Mouse (Mus musculus) midbrain, embryonic 16.5 days (tissue): Measurements from ENCODE around the gene Camta2. TPM values are rescaled to one million over a fixed set of nuclear protein-coding genes. Genes with fewer than 3 reads are reported as not detected.

ENCODE experiments used
- ATAC-seq: fragments of 200-750 bp; cut with Nextera tagmentation; 2 replicates; pipeline ENCODE4 v1.8.0; 2017; ENCODE audit warnings: moderate TSS enrichment
- H3K27ac ChIP-seq: fragments of 300-500 bp; sonication (generic); 2 replicates; pipeline ENCODE4 v1.5.1; 2014; ENCODE audit warnings: mild to moderate bottlenecking, low read length, mixed read lengths
- H3K27me3 ChIP-seq: fragments of 300-500 bp; sonication (generic); 2 replicates; pipeline ENCODE4 v1.6.1; 2014; ENCODE audit warnings: low read depth, low read length, mixed read lengths; ENCODE audit not compliant: control insufficient read depth, insufficient read depth
- H3K36me3 ChIP-seq: fragments of 300-500 bp; sonication (generic); 2 replicates; pipeline ENCODE4 v1.6.1; 2014; ENCODE audit warnings: mild to moderate bottlenecking, low read length, moderate library complexity, mixed read lengths; ENCODE audit not compliant: control insufficient read depth, insufficient read depth
- H3K4me1 ChIP-seq: fragments of 300-500 bp; sonication (generic); 2 replicates; pipeline ENCODE4 v1.6.1; 2014; ENCODE audit warnings: mild to moderate bottlenecking, low read length, mixed read lengths; ENCODE audit not compliant: control insufficient read depth, insufficient read depth
- H3K4me2 ChIP-seq: fragments of 300-500 bp; sonication (generic); 2 replicates; pipeline ENCODE4 v1.6.1; 2014; ENCODE audit warnings: mild to moderate bottlenecking, low read length, mixed read lengths
- H3K4me3 ChIP-seq: fragments of 300-500 bp; sonication (generic); 2 replicates; pipeline ENCODE4 v1.5.1; 2014; ENCODE audit warnings: low read depth, mild to moderate bottlenecking, low read length, moderate library complexity, mixed read lengths
- H3K9ac ChIP-seq: fragments of 300-500 bp; sonication (generic); 2 replicates; pipeline ENCODE4 v1.6.1; 2014; ENCODE audit warnings: low read depth, low read length, mixed read lengths
- H3K9me3 ChIP-seq: fragments of 300-500 bp; sonication (generic); replicated peaks from 2 replicates; pipeline ENCODE4 v1.6.1; 2014; ENCODE audit warnings: mild to moderate bottlenecking, low read length, mixed read lengths; ENCODE audit not compliant: control insufficient read depth, poor library complexity, severe bottlenecking
- WGBS: fragments of 180-500 bp; shearing (Covaris S2); extraction: QIAGEN DNeasy Blood & Tissue Kit; methylation state at CpG from one replicate; pipeline ENCODE4 v1.1.7; 2014; 5-methylcytosine and 5-hydroxymethylcytosine counted together
- polyA plus RNA-seq: library from polyadenylated mRNA; unstranded; fragments of >200 nt; fragmentation: Nextera tagmentation; extraction: Ambion mirVana; gene quantifications from 2 replicates; pipeline ENCODE4 v1.2.1, GENCODE M21; 2015

Camta2 gene
- polyA plus RNA-seq, 1 experiment from 2014 or later: 22.4 TPM

- Histone ChIP-seq H3K36me3 (peaks cover 16% of the 10 kb centered on the region), H3K4me2 (peak overlapping the region; percentile 5; the same call in 1 of the 2 replicates), H3K9me3 (no peaks in the 10 kb centered on the region), H3K9ac (0 out of 2 replicates have a peak overlapping the region, but pooled peaks have one; percentile 22), H3K27me3 (no peaks in the 10 kb centered on the region), H3K4me3 (no peak overlapping the region), H3K27ac (peak overlapping the region; percentile 43), H3K4me1 (peaks cover 19% of the 10 kb centered on the region)
- 14% methylated on average over 11 of the region's 11 CpGs for WGBS
- ATAC-seq: peak; percentile 57
These were observed 5.9 kb downstream of the Camta2 start for GRCm38 (mm10) chr11:70681897-70682581.

DNA sequence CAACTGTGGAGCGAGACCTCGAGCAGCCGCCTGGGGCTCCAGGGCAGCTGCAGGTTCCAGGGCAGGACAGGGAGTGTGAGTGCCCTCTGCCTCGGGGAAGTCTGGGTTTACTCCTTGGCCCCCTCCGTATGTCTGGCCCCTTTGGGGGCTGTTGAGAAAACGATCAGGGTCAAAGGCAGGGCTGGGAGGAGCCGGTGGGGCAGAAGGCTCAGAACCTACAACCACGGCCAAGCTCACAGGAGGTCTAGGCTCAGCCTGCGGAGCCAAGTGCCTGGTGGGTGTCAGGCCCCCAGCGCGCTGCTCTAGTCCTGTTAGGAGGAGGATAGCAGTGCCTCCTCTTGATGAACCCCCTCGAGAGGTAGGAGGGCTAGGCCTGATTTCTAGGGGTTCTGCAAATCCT is 6.7 kb downstream of the Camta2 start:
- no peaks in the 10 kb centered on the region for H3K27me3 ChIP-seq
- H3K36me3 ChIP-seq: peaks cover 16% of the 10 kb centered on the region
- 66% methylated on average over 12 of the region's 12 CpGs for WGBS
- no peaks in the 10 kb centered on the region for H3K9me3 ChIP-seq
- no peak overlapping the region for H3K27ac ChIP-seq
- no peak overlapping the region for H3K9ac ChIP-seq
- no peak overlapping the region for H3K4me3 ChIP-seq
- ATAC-seq: peak; percentile 21; the same call in 1 of the 2 replicates
- H3K4me2 ChIP-seq: no peak overlapping the region
- H3K4me1 ChIP-seq: peaks cover 11% of the 10 kb centered on the region

DNA sequence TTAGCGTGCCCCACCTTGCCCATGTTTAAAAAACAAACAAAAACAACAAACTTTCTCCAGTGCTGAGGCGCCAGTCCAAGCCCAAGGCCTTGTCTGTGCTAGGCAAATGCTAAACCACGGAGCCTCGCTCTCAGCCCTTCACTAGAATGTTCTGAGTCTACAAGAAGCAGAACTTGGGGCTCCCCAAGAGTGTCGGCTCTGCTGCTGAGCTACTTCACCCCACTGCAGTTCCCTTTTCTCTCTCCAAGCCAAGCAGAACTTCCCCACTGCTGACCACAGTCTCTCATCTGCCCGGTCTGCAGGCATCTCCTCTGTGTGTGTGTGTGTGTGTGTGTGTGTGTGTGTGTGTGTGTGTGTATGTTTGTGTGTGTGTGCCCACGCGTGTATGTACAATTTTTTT is 8.0 kb downstream of the Camta2 start:
- Histone ChIP-seq H3K9me3 (no peaks in the 10 kb centered on the region), H3K27me3 (no peaks in the 10 kb centered on the region), H3K4me3 (no peak overlapping the region), H3K4me2 (no peak overlapping the region), H3K9ac (no peak overlapping the region), H3K4me1 (peaks cover 7% of the 10 kb centered on the region), H3K36me3 (peaks cover 20% of the 10 kb centered on the region), H3K27ac (no peak overlapping the region)
- no peak for ATAC-seq
- WGBS: 92% methylated on average over 8 of the region's 8 CpGs

DNA sequence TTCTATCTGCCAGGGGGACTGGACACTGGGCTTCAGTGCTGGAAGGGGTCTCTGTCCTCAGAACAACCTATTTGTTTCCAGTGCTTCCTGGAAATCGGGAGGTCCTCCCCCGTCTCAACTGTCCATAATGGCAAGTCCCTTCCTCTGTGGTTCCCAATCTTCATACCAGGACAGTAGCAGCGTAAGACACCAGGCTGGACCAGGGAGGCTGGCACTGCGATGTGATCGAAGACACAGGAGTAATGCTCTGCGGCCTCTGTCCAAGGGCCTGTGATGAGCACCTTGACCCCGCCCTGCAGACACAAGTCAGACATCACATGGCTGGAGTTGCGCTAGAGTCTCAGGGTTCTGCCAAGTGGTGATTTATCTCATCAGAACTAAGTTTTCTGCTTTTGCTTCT is 8.5 kb downstream of the Camta2 start:
- Histone ChIP-seq H3K36me3 (peaks cover 20% of the 10 kb centered on the region), H3K27me3 (no peaks in the 10 kb centered on the region), H3K4me3 (no peak overlapping the region), H3K9ac (no peak overlapping the region), H3K4me1 (peaks cover 7% of the 10 kb centered on the region), H3K9me3 (no peaks in the 10 kb centered on the region), H3K27ac (no peak overlapping the region), H3K4me2 (no peak overlapping the region)
- WGBS: 94% methylated on average over 8 of the region's 8 CpGs
- ATAC-seq: no peak

DNA sequence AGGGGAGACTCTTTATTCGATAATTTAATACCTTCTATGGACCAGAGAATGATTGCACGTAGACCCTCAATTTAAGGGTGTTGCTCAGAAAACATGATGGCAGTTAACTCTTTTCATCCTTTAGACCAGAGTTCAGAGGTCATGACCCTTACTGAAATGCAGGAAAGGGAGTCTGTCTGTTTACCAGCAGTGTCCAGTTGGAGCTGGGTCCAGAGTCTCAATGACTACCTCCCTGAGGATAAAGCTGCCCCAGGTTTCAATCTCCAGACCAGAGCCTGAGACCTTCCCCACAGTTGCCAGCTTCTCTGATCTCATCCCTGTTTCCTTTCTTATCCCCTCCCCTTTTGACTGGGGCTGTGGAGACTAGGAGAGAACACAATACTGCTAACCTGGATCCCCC is 9.3 kb downstream of the Camta2 start:
- Histone ChIP-seq H3K36me3 (peaks cover 15% of the 10 kb centered on the region), H3K4me1 (peaks cover 7% of the 10 kb centered on the region)
- WGBS: 75% methylated on average over 2 of the region's 2 CpGs

DNA sequence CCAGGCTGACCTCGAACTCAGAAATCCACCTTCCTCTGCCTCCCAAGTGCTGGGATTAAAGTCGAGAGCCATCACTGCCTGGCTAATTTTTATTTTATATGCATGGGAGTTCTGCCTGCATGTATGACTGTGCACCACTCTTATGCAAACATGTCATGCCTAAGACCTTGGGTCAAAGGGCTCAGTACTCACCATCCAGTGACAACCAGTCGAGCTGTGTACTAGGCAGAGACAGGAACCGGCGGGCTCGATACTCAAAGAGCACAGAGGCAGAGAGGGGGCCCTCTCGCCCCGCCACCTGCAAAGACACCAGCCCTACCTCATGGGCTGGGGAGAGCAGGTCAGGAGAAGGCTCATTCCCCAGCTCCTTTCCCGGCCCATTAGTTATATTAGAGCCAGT is 9.8 kb downstream of the Camta2 start:
- Histone ChIP-seq H3K27me3 (no peaks in the 10 kb centered on the region), H3K36me3 (peaks cover 15% of the 10 kb centered on the region)

More for the DNA sequence above, 9.3 kb downstream of the Camta2 start:
- Histone ChIP-seq H3K4me3 (no peak overlapping the region), H3K9me3 (no peaks in the 10 kb centered on the region), H3K9ac (no peak overlapping the region), H3K27ac (no peak overlapping the region), H3K4me2 (no peak overlapping the region), H3K27me3 (no peaks in the 10 kb centered on the region)
- no peak for ATAC-seq

DNA sequence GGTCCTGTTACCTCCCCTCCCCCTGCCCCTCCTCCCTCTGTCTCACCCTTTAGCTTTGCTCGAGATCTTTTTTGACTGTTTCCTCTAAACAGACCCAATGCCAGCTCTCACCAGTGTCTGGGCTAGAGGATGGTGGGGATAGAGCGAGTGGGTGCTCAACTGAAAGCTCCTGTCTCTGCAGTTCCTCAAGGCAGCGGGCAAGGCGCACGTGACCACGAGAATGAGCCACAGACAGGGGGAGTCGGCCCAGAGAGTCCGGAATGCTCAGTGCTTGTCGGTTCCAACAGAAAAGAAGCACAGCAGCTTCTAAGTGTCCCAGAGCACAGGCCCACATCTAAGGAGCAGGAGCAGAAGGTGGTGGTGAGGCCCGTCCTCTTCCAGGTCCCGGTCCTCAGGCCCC is 13.4 kb downstream of the Camta2 start:
- no peaks in the 10 kb centered on the region for H3K9me3 ChIP-seq
- H3K4me1 ChIP-seq: peaks cover 12% of the 10 kb centered on the region
- H3K4me3 ChIP-seq: no peak overlapping the region
- H3K9ac ChIP-seq: no peak overlapping the region
- ATAC-seq: no peak
- peaks cover 13% of the 10 kb centered on the region for H3K36me3 ChIP-seq
- 68% methylated on average over 11 of the region's 11 CpGs for WGBS
- no peaks in the 10 kb centered on the region for H3K27me3 ChIP-seq
- H3K4me2 ChIP-seq: no peak overlapping the region
- no peak overlapping the region for H3K27ac ChIP-seq

More for the DNA sequence above, 9.8 kb downstream of the Camta2 start:
- no peak overlapping the region for H3K4me2 ChIP-seq
- no peak overlapping the region for H3K27ac ChIP-seq
- H3K9me3 ChIP-seq: no peaks in the 10 kb centered on the region
- H3K9ac ChIP-seq: no peak overlapping the region
- no peak for ATAC-seq
- no peak overlapping the region for H3K4me3 ChIP-seq
- H3K4me1 ChIP-seq: peaks cover 7% of the 10 kb centered on the region
- WGBS: 81% methylated on average over 9 of the region's 9 CpGs

- H3K36me3 ChIP-seq: peaks cover 12% of the 10 kb centered on the region
- WGBS: 49% methylated on average over 6 of the region's 6 CpGs
These were observed 13.9 kb downstream of the Camta2 start for GRCm38 (mm10) chr11:70674014-70674413.

GRCm38 (mm10) chr11:70671333-70672047 is 16.4 kb downstream of the Camta2 start:
- H3K4me2 ChIP-seq: no peak overlapping the region; the same call in 1 of the 2 replicates
- WGBS: 83% methylated on average over 16 of the region's 16 CpGs
- peaks cover 22% of the 10 kb centered on the region for H3K4me1 ChIP-seq
- no peak for ATAC-seq
- H3K27ac ChIP-seq: no peak overlapping the region
- peaks cover 8% of the 10 kb centered on the region for H3K36me3 ChIP-seq
- H3K9me3 ChIP-seq: no peaks in the 10 kb centered on the region
- H3K27me3 ChIP-seq: no peaks in the 10 kb centered on the region
- no peak overlapping the region for H3K4me3 ChIP-seq
- no peak overlapping the region for H3K9ac ChIP-seq

More at GRCm38 (mm10) chr11:70674014-70674413, 13.9 kb downstream of the Camta2 start:
- Histone ChIP-seq H3K4me1 (peaks cover 12% of the 10 kb centered on the region), H3K4me2 (no peak overlapping the region), H3K4me3 (no peak overlapping the region), H3K9me3 (no peaks in the 10 kb centered on the region), H3K27me3 (no peaks in the 10 kb centered on the region), H3K27ac (no peak overlapping the region), H3K9ac (no peak overlapping the region)
- ATAC-seq: no peak
